Mouse (Mus musculus): ENCODE data around the gene Gna13. TPM values are rescaled to one million over a fixed set of nuclear protein-coding genes. Genes with fewer than 3 reads are reported as not detected.

Gna13 gene
- total and polyA plus RNA-seq, 3 experiments = 51.0 to 102 (median 56.6) TPM

- Histone ChIP-seq H3K79me2 (ENCODE audit: control insufficient read depth, insufficient read depth, low read length, poor library complexity) (no peaks in the 10 kb centered on the region), H3K9me3 (replicated peaks; ENCODE audit: insufficient read depth, low read length) (no peaks in the 10 kb centered on the region), H3K4me1 (ENCODE audit: control insufficient read depth in 1 of 2, insufficient read depth in 2 of 2, low read length in 2 of 2) (peaks cover 0 to 9% of the 10 kb centered on the region in 2 experiments; a peak in 2 of 4 replicates), H3K4me3 (ENCODE audit: control insufficient read depth in 1 of 2, insufficient read depth in 1 of 2, low read depth in 2 of 2, low read length in 2 of 2) (no peak overlapping the region), H3K36me3 (ENCODE audit: control insufficient read depth in 1 of 2, insufficient read depth in 2 of 2, low read length in 2 of 2) (peaks cover 0 to 2% of the 10 kb centered on the region in 2 experiments; a peak in 1 of 4 replicates), H3K27ac (ENCODE audit: control insufficient read depth, low read depth, low read length) (no peak overlapping the region), H3K9ac (ENCODE audit: control insufficient read depth, low read depth, low read length, poor library complexity, severe bottlenecking) (no peak overlapping the region), H3K27me3 (ENCODE audit: control insufficient read depth in 1 of 2, insufficient read depth in 2 of 2, low read length in 2 of 2) (no peaks in the 10 kb centered on the region)
- TF ChIP-seq MAZ (IDR thresholded peaks at IDR 0.05; ENCODE audit: low read depth, low read length) (no peak), ZKSCAN1 (IDR thresholded peaks at IDR 0.05; ENCODE audit: low read depth, low read length) (no peak), MAX (IDR thresholded peaks at IDR 0.05; ENCODE audit: low read length) (no peak), SIN3A (IDR thresholded peaks at IDR 0.05; ENCODE audit: low read length) (no peak), ZMIZ1 (IDR thresholded peaks at IDR 0.05; ENCODE audit: low read depth, low read length) (no peak), UBTF (IDR thresholded peaks at IDR 0.05; ENCODE audit: borderline replicate concordance, insufficient read depth, low read depth, low read length) (no peak), HCFC1 (IDR thresholded peaks at IDR 0.05; ENCODE audit: low read depth, low read length) (no peak), USF1 (IDR thresholded peaks at IDR 0.05; ENCODE audit: low read depth, low read length) (no peak), RAD21 (IDR thresholded peaks at IDR 0.05; ENCODE audit: low read depth, low read length) (no peak), GABPA (IDR thresholded peaks at IDR 0.05; ENCODE audit: low read depth, low read length) (no peak), POLR2AphosphoS5 (IDR thresholded peaks at IDR 0.05; ENCODE audit: borderline replicate concordance, low read depth, low read length) (no peak)
- DNase-seq (ENCODE audit: low read depth, low spot score) = no peak
Measured at GRCm38 (mm10) chr11:109327381-109327780, 35.2 kb upstream of the Gna13 start.

GRCm38 (mm10) chr11:109327952-109328351 is 34.7 kb upstream of the Gna13 start:
- Histone ChIP-seq H3K9me3 (replicated peaks; ENCODE audit: insufficient read depth, low read length) (no peaks in the 10 kb centered on the region), H3K27ac (ENCODE audit: control insufficient read depth, low read depth, low read length) (no peak overlapping the region), H3K79me2 (ENCODE audit: control insufficient read depth, insufficient read depth, low read length, poor library complexity) (no peaks in the 10 kb centered on the region), H3K9ac (ENCODE audit: control insufficient read depth, low read depth, low read length, poor library complexity, severe bottlenecking) (no peak overlapping the region), H3K36me3 (ENCODE audit: control insufficient read depth in 1 of 2, insufficient read depth in 2 of 2, low read length in 2 of 2) (peaks cover 0 to 2% of the 10 kb centered on the region in 2 experiments; a peak in 1 of 4 replicates), H3K27me3 (ENCODE audit: control insufficient read depth in 1 of 2, insufficient read depth in 2 of 2, low read length in 2 of 2) (no peaks in the 10 kb centered on the region), H3K4me3 (ENCODE audit: control insufficient read depth in 1 of 2, insufficient read depth in 1 of 2, low read depth in 2 of 2, low read length in 2 of 2) (no peak overlapping the region), H3K4me1 (ENCODE audit: control insufficient read depth in 1 of 2, insufficient read depth in 2 of 2, low read length in 2 of 2) (peaks cover 0 to 9% of the 10 kb centered on the region in 2 experiments; a peak in 2 of 4 replicates)
- no peak for TF ChIP-seq TBP (IDR thresholded peaks at IDR 0.05; ENCODE audit: low read depth, low read length)
- no peak for TF ChIP-seq ZMIZ1 (IDR thresholded peaks at IDR 0.05; ENCODE audit: low read depth, low read length)
- no peak for TF ChIP-seq E2F4 (IDR thresholded peaks at IDR 0.05; ENCODE audit: borderline replicate concordance, low read depth, low read length)
- no peak for TF ChIP-seq ZKSCAN1 (IDR thresholded peaks at IDR 0.05; ENCODE audit: low read depth, low read length)
- no peak for TF ChIP-seq NRF1 (IDR thresholded peaks at IDR 0.05; ENCODE audit: insufficient read depth, low read depth, low read length, poor library complexity, severe bottlenecking)
- TF ChIP-seq GATA1 (IDR thresholded peaks at IDR 0.05; ENCODE audit: low read depth, low read length) = no peak
- no peak for TF ChIP-seq KAT2A (conservative IDR thresholded peaks at IDR 0.05; ENCODE audit: low read depth, low read length)
- TF ChIP-seq POLR2AphosphoS2 (IDR thresholded peaks at IDR 0.05; ENCODE audit: low read length) = no peak
- no peak for TF ChIP-seq MEF2A (IDR thresholded peaks at IDR 0.05; ENCODE audit: extremely low read depth, insufficient replicate concordance, low read depth, low read length, poor library complexity, severe bottlenecking)
- TF ChIP-seq GABPA (IDR thresholded peaks at IDR 0.05; ENCODE audit: low read depth, low read length) = no peak
- no peak for TF ChIP-seq MAZ (IDR thresholded peaks at IDR 0.05; ENCODE audit: low read depth, low read length)
- no peak for TF ChIP-seq ELF1 (IDR thresholded peaks at IDR 0.05; ENCODE audit: low read depth, low read length)
- no peak for TF ChIP-seq MAFK (IDR thresholded peaks at IDR 0.05; ENCODE audit: borderline replicate concordance, low read depth, low read length)
- no peak for TF ChIP-seq JUND (IDR thresholded peaks at IDR 0.05; ENCODE audit: low read depth, low read length)
- no peak for TF ChIP-seq USF2 (IDR thresholded peaks at IDR 0.05; ENCODE audit: borderline replicate concordance in 1 of 2, insufficient read depth in 1 of 2, low read depth in 1 of 2, low read length in 2 of 2)
- no peak for TF ChIP-seq RAD21 (IDR thresholded peaks at IDR 0.05; ENCODE audit: low read depth, low read length)
- TF ChIP-seq RCOR1 (IDR thresholded peaks at IDR 0.05; ENCODE audit: low read depth, low read length) = no peak
- no peak for TF ChIP-seq BHLHE40 (IDR thresholded peaks at IDR 0.05; ENCODE audit: borderline replicate concordance, low read depth, low read length)
- TF ChIP-seq CTCF (IDR thresholded peaks at IDR 0.05 in 2 of 3, conservative IDR thresholded peaks at IDR 0.05 in 1 of 3; ENCODE audit: control insufficient read depth in 1 of 3, insufficient read depth in 1 of 3, low read depth in 2 of 3, low read length in 3 of 3, poor library complexity in 1 of 3, severe bottlenecking in 1 of 3) = no peak
- TF ChIP-seq ETS1 (IDR thresholded peaks at IDR 0.05; ENCODE audit: low read depth, low read length) = no peak
- no peak for DNase-seq (ENCODE audit: low read depth, low spot score)

Data from MEL (cell line).